ENCODE assay signal across 9 mouse cellular contexts in genomic region chr11:53469294-53469967, GRCm38 (mm10). TPM values are rescaled to one million over a fixed set of nuclear protein-coding genes. Genes with fewer than 3 reads are reported as not detected.
A peak's percentile ranks its signal among the peaks of the same experiment; 100 is the strongest.
DNase-seq lines count a peak whose midpoint lies in the region; ATAC-seq and TF ChIP-seq lines count a peak whose summit lies in the region.
"Had no signal": no experiment of that assay in that cellular context is flagged by ENCODE, and none has a peak within 500 bp of the region (broad histone marks: within the 10 kb centered on the region; RNA-seq: fewer than 3 reads in every experiment).

No protein-coding gene starts in this region.

- no peak for TF ChIP-seq CTCF in kidney, postnatal 0 days (IDR thresholded peaks at IDR 0.05; ENCODE audit: low read depth)

- no peak overlapping the region for H3K4me2 ChIP-seq in kidney, postnatal 0 days (ENCODE audit: low read length)
- H3K4me2 ChIP-seq in limb, embryonic 14.5 days (replicated peaks; ENCODE audit: low read depth, low read length, severe bottlenecking): peak overlapping the region; percentile 40

- no peak overlapping the region for H3K27ac ChIP-seq in kidney, postnatal 0 days
- H3K27ac ChIP-seq in forebrain, embryonic 10.5 days: no peak overlapping the region
- no peak overlapping the region for H3K27ac ChIP-seq in limb, embryonic 14.5 days (replicated peaks; ENCODE audit: low read depth, low read length)

- 0 out of 2 replicates have a peak, but pooled peaks have one; percentile 2 for ATAC-seq in kidney, postnatal 0 days (replicated peaks; ENCODE audit: low FRiP score, low read depth)
- peak; percentile 10; the same call in 1 of the 2 replicates for ATAC-seq in limb, embryonic 14.5 days (ENCODE audit: low FRiP score, low read depth)

- no peak overlapping the region for H3K9ac ChIP-seq in kidney, postnatal 0 days (ENCODE audit: low read depth, low read length)
- no peak overlapping the region for H3K9ac ChIP-seq in limb, embryonic 14.5 days (ENCODE audit: low read depth, low read length, severe bottlenecking)

- peaks cover 15% of the 10 kb centered on the region for H3K27me3 ChIP-seq in kidney, postnatal 0 days (ENCODE audit: insufficient read depth, low read length)
- H3K27me3 ChIP-seq in forebrain, embryonic 10.5 days (ENCODE audit: poor library complexity, severe bottlenecking): peaks cover 100% of the 10 kb centered on the region
- peaks cover 32% of the 10 kb centered on the region for H3K27me3 ChIP-seq in limb, embryonic 14.5 days (ENCODE audit: control insufficient read depth, insufficient read depth, low read length)

- H3K36me3 ChIP-seq in kidney, postnatal 0 days (ENCODE audit: insufficient read depth, low read length): no peaks in the 10 kb centered on the region
- no peaks in the 10 kb centered on the region for H3K36me3 ChIP-seq in forebrain, embryonic 10.5 days (replicated peaks)
- peaks cover 6% of the 10 kb centered on the region; the same call in 1 of the 2 replicates for H3K36me3 ChIP-seq in limb, embryonic 14.5 days (ENCODE audit: control insufficient read depth, insufficient read depth, low read length)

- H3K9me3 ChIP-seq in kidney, postnatal 0 days (replicated peaks; ENCODE audit: low read length): no peaks in the 10 kb centered on the region
- peaks cover 6% of the 10 kb centered on the region; the same call in 1 of the 2 replicates for H3K9me3 ChIP-seq in forebrain, embryonic 10.5 days
- H3K9me3 ChIP-seq in limb, embryonic 14.5 days (ENCODE audit: control insufficient read depth, low read length): no peaks in the 10 kb centered on the region

- TF ChIP-seq POLR2A in limb, embryonic 14.5 days (IDR thresholded peaks at IDR 0.05; ENCODE audit: borderline replicate concordance, extremely low read depth, insufficient read depth, insufficient read length): no peak

- 41% methylated on average over 16 of the region's 16 CpGs for WGBS in kidney, postnatal 0 days
- WGBS in forebrain, embryonic 10.5 days: 37% methylated on average over 16 of the region's 16 CpGs
- 30% methylated on average over 16 of the region's 16 CpGs for WGBS in limb, embryonic 14.5 days

- no peak overlapping the region for H3K4me3 ChIP-seq in kidney, postnatal 0 days (replicated peaks; ENCODE audit: low read depth, low read length)
- H3K4me3 ChIP-seq in forebrain, embryonic 10.5 days: peak overlapping the region; percentile 43
- H3K4me3 ChIP-seq in limb, embryonic 14.5 days (replicated peaks; ENCODE audit: low read length): no peak overlapping the region

- DNase-seq in kidney, postnatal 0 days (ENCODE audit: low spot score): no peak
- no peak for DNase-seq in kidney, postnatal 10 days
- peak; percentile 79 for DNase-seq in brain, adult 2 months (ENCODE audit: low read depth, low spot score)
- no peak for DNase-seq in forebrain, embryonic 10.5 days (ENCODE audit: extremely low spot score, low spot score)
- no peak for DNase-seq in limb, embryonic 14.5 days (ENCODE audit: low spot score)
- no peak for DNase-seq in thymus, postnatal 14 days
- DNase-seq in thymus, postnatal 36 days: no peak
- DNase-seq in ovary, adult 18-20 months (ENCODE audit: low spot score): no peak

- no peaks in the 10 kb centered on the region; the same call in 1 of the 2 replicates for H3K4me1 ChIP-seq in kidney, postnatal 0 days (replicated peaks; ENCODE audit: insufficient read depth, low read length)
- H3K4me1 ChIP-seq in forebrain, embryonic 10.5 days: peaks cover 35% of the 10 kb centered on the region
- peaks cover 15% of the 10 kb centered on the region; the same call in 1 of the 2 replicates for H3K4me1 ChIP-seq in limb, embryonic 14.5 days (ENCODE audit: control insufficient read depth, insufficient read depth, low read length)

RNA-seq across cellular contexts. Expression of gene Gm9837, which starts 0.8 kb away (rescaled TPM):
- polyA plus RNA-seq in kidney, postnatal 0 days (2015; fragmentation: Nextera tagmentation; extraction: Ambion mirVana): not detected in 2 replicates
- polyA plus RNA-seq in forebrain, embryonic 10.5 days (2016; fragmentation: Nextera tagmentation; extraction: Ambion mirVana): not detected in 2 replicates
- polyA plus RNA-seq in limb, embryonic 14.5 days (2012; rRNA removed): not detected in 2 replicates
- polyA plus RNA-seq in limb, embryonic 14.5 days (2014; fragmentation: Nextera tagmentation; extraction: Ambion mirVana): not detected in 2 replicates
- polyA plus RNA-seq: thymus, postnatal 0 days had no signal

RNA-seq across cellular contexts. Expression of gene Gm9945, which starts 10.5 kb away (rescaled TPM):
- not detected in 2 replicates for polyA plus RNA-seq in kidney, postnatal 0 days (2015; fragmentation: Nextera tagmentation; extraction: Ambion mirVana)
- polyA plus RNA-seq in forebrain, embryonic 10.5 days (2016; fragmentation: Nextera tagmentation; extraction: Ambion mirVana): 0.30 TPM in 1 of 2 replicates, not detected in the other
- polyA plus RNA-seq in limb, embryonic 14.5 days (2012; rRNA removed): not detected in 2 replicates
- not detected in 2 replicates for polyA plus RNA-seq in limb, embryonic 14.5 days (2014; fragmentation: Nextera tagmentation; extraction: Ambion mirVana)
- polyA plus RNA-seq: thymus, postnatal 0 days had no signal

RNA-seq across cellular contexts. Expression of gene Sowaha, which starts 10.6 kb away (rescaled TPM):
- 0.26 and 0.39 TPM in 2 replicates for polyA plus RNA-seq in kidney, postnatal 0 days (2015; fragmentation: Nextera tagmentation; extraction: Ambion mirVana)
- 0.46 and 0.97 TPM in 2 replicates for polyA plus RNA-seq in forebrain, embryonic 10.5 days (2016; fragmentation: Nextera tagmentation; extraction: Ambion mirVana)
- 0.16 and 0.19 TPM in 2 replicates for polyA plus RNA-seq in limb, embryonic 14.5 days (2012; rRNA removed)
- polyA plus RNA-seq in limb, embryonic 14.5 days (2014; fragmentation: Nextera tagmentation; extraction: Ambion mirVana): 0.22 and 0.30 TPM in 2 replicates

RNA-seq across cellular contexts. Expression of gene Shroom1, which starts 12.4 kb away (rescaled TPM):
- 1.1 and 1.2 TPM in 2 replicates for polyA plus RNA-seq in kidney, postnatal 0 days (2015; fragmentation: Nextera tagmentation; extraction: Ambion mirVana)
- 1.2 and 1.7 TPM in 2 replicates for polyA plus RNA-seq in forebrain, embryonic 10.5 days (2016; fragmentation: Nextera tagmentation; extraction: Ambion mirVana)
- polyA plus RNA-seq in limb, embryonic 14.5 days (2012; rRNA removed): 7.1 and 9.1 TPM in 2 replicates
- 3.9 and 6.2 TPM in 2 replicates for polyA plus RNA-seq in limb, embryonic 14.5 days (2014; fragmentation: Nextera tagmentation; extraction: Ambion mirVana)

RNA-seq across cellular contexts. Expression of gene Gm10447, which starts 12.5 kb away (rescaled TPM):
- 0.08 and 0.14 TPM in 2 replicates for polyA plus RNA-seq in kidney, postnatal 0 days (2015; fragmentation: Nextera tagmentation; extraction: Ambion mirVana)
- not detected in 2 replicates for polyA plus RNA-seq in forebrain, embryonic 10.5 days (2016; fragmentation: Nextera tagmentation; extraction: Ambion mirVana)
- 0.41 and 0.83 TPM in 2 replicates for polyA plus RNA-seq in limb, embryonic 14.5 days (2012; rRNA removed)
- polyA plus RNA-seq in limb, embryonic 14.5 days (2014; fragmentation: Nextera tagmentation; extraction: Ambion mirVana): 0.08 TPM in 1 of 2 replicates, not detected in the other
- polyA plus RNA-seq: thymus, postnatal 0 days had no signal
